Mouse (Mus musculus) cerebellum, adult 2 months (tissue): ENCODE results near the gene Nrl. TPM values are rescaled to one million over a fixed set of nuclear protein-coding genes. Genes with fewer than 3 reads are reported as not detected.

ENCODE experiments used
- DNase-seq, 2 experiments: peaks; one replicate each; pipeline ENCODE4 v3.0.0; 2021
- H3K27ac ChIP-seq: fragments of 200-500 bp; 2 replicates; pipeline ENCODE4 v1.5.1; 2012; ENCODE audit warnings: low read length, control low read depth, inconsistent platforms; ENCODE audit not compliant: insufficient read depth
- H3K27me3 ChIP-seq: fragments of 200-500 bp; 2 replicates; pipeline ENCODE4 v1.6.1; 2012; ENCODE audit warnings: inconsistent platforms, mild to moderate bottlenecking, low read length, moderate library complexity; ENCODE audit not compliant: control insufficient read depth, insufficient read depth
- H3K4me1 ChIP-seq: fragments of 200-500 bp; 2 replicates; pipeline ENCODE4 v1.6.1; 2011; ENCODE audit warnings: low read length; ENCODE audit not compliant: control insufficient read depth, insufficient read depth
- H3K4me3 ChIP-seq: fragments of 200-500 bp; replicated peaks from 2 replicates; pipeline ENCODE3; 2011; ENCODE audit warnings: mild to moderate bottlenecking, low read depth, low read length, control low read depth; ENCODE audit not compliant: insufficient read depth
- CTCF ChIP-seq: fragments of 200-500 bp; IDR thresholded peaks from 2 replicates; pipeline ENCODE4 v1.5.1; 2011; ENCODE audit warnings: low read depth, mild to moderate bottlenecking, control low read depth, low read length, moderate library complexity, borderline replicate concordance; ENCODE audit not compliant: insufficient read depth
- POLR2A ChIP-seq: fragments of 200-500 bp; IDR thresholded peaks from 2 replicates; pipeline ENCODE4 v1.6.1; 2011; ENCODE audit warnings: low read length, control low read depth, borderline replicate concordance; ENCODE audit not compliant: insufficient read depth
- WGBS: fragments of 180-500 bp; shearing (Covaris S2); methylation state at CpG from one replicate; pipeline ENCODE4 v1.1.7; 2018; 5-methylcytosine and 5-hydroxymethylcytosine counted together
- polyA plus RNA-seq: library from polyadenylated mRNA; depleted of rRNA; stranded (reverse); fragments of >200 nt; gene quantifications from 2 replicates; pipeline ENCODE4 v1.2.3, GENCODE M21; 2012

Gene Nrl
- polyA plus RNA-seq, 1 experiment: 0.56 TPM

DNA sequence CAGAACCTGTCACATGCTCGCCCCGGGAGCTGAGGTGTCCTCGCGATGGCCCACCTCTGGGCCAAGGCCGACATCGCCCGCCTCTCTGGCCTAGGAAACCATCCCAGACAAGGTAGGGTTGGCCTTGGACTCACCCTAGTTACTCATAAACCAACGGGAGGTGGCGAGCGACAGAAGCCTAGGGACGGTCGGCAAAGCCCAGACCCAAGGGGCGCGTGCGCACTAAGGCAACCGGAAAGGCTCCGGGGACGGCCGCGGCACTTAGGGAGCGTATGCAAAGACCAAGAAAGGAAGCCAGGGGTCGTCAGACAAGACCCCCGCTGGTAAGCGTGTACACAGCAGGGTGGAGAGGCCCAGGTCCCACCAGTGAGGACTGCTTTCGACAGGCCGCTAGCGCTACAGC, 35.0 kb upstream of the Nrl start, which contains the start of gene Dcaf11:
TSS of gene Dcaf11 (plus strand) at position 208 of the 403 bp plus-strand sequence.
- TF ChIP-seq CTCF (no peak; the same call in 1 of the 2 replicates), POLR2A (0 out of 2 replicates have a peak, but pooled peaks have one; percentile 49)
- H3K27me3 ChIP-seq: no peaks in the 10 kb centered on the region
- peak within 1 kb of the TSS; percentile 93 for H3K27ac ChIP-seq
- H3K4me3 ChIP-seq: peak within 1 kb of the TSS; percentile 84
- peaks cover 5% of the 10 kb centered on the region; the same call in 1 of the 2 replicates for H3K4me1 ChIP-seq
- WGBS: under 1% methylated on average over 27 of the region's 27 CpGs
- DNase-seq: peak; percentile 93 to 94

DNA sequence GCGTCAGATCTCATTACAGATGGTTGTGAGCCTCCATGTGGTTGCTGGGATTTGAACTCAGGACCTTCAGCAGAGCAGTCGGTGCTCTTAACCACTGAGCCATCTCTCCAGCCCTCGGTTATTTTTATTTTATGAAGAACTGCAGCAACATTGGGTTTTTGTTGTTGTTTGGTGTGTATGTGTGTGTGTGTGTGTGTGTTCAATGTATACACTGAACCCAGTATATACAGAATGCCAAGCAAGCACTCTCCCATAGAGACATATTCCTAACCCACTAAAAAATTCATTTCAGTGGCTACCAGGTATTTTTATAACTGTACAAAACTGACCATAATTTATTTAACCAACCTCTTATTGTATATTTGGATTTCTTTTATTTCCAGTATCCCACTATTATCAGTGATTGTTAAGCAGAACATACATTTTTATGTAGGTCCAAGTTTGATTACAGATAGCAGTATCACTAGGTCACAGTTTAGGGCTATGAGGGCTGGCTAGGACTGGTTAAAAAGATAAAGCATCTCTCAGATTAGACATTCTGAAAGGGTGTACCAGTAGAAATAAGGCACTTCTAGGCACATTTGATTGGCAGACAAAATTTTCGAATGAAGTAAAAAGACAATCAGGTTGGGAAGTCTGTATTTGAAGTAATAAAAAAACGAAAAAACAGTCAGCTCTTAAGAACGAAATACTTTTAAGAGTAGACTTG, 34.1 kb upstream of the Nrl start:
- Histone ChIP-seq H3K27me3 (no peaks in the 10 kb centered on the region), H3K4me1 (peaks cover 5% of the 10 kb centered on the region; the same call in 1 of the 2 replicates), H3K4me3 (no peak overlapping the region), H3K27ac (no peak overlapping the region)
- TF ChIP-seq CTCF: no peak
- 53% methylated on average over 6 of the region's 6 CpGs for WGBS
- no peak for DNase-seq

DNA sequence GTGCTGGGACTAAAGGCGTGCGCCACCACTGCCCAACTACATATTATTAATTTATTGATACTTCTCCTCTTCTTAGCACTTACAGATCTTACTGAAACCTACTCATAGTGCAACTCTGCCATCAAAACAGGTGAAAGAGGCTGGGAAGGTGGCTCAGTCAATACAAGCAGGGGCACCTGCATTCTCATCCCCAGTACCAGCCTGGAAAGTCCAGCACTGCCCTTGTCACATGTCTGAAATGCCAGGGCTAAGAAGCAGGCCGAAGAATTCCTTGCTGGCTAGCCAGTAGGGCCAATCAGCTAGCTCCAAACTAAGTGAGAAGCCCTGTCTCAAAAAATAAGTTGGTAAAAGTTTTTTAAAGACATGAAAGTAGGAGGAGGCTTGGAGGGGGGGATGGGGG, 32.8 kb upstream of the Nrl start:
- Histone ChIP-seq H3K4me1 (peaks cover 5% of the 10 kb centered on the region; the same call in 1 of the 2 replicates), H3K27ac (no peak overlapping the region), H3K27me3 (no peaks in the 10 kb centered on the region), H3K4me3 (no peak overlapping the region)
- no peak for DNase-seq
- no peak for TF ChIP-seq POLR2A
- TF ChIP-seq CTCF: no peak
- WGBS: 93% methylated on average over 3 of the region's 3 CpGs

DNA sequence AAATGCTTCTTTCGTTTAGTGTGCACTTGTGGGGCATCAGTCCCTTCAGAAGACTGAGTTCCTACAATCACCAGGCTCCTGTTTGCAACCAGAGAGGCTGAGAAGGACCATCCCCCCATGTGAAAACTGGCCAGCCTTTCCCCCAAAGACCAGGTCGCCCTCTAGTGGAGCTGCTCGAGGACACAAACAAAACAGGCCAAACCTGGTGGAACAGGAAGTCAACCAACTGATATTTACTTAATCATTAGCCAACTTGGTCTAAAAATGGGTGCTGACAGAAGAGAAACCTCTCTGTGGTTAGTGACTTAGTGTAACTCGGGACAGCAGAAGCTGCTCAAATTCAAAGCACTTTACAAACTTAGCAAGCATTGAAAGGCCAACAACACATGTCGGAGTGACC, 32.2 kb upstream of the Nrl start:
- Histone ChIP-seq H3K4me1 (peaks cover 4% of the 10 kb centered on the region; the same call in 1 of the 2 replicates), H3K27ac (no peak overlapping the region), H3K27me3 (no peaks in the 10 kb centered on the region)

DNA sequence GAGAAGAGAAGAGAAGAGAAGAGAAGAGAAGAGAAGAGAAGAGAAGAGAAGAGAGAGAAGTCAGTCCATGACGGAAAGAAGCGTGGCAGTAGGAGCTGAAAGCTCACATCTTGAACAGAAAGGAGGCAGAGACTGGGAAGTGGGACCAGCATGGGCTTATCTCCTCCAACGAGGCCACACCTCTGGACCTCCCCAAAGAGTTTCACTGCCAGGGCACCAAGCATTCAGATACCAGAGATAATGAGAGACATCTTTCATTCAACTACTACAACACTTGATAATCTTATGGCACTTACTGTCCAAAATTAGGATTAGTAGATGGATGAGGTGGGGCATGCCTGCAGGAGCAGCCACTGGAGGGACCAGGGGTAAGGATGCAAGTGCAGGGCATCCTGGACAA, 31.0 kb upstream of the Nrl start:
- no peak for DNase-seq
- TF ChIP-seq POLR2A (no peak), CTCF (no peak)
- no peak overlapping the region for H3K27ac ChIP-seq
- no peaks in the 10 kb centered on the region for H3K4me1 ChIP-seq
- H3K4me3 ChIP-seq: no peak overlapping the region
- no peaks in the 10 kb centered on the region for H3K27me3 ChIP-seq
- 82% methylated on average over 3 of the region's 3 CpGs for WGBS

More for the DNA sequence above, 32.2 kb upstream of the Nrl start:
- TF ChIP-seq CTCF (peak; percentile 87), POLR2A (no peak)
- peak; percentile 74 to 80 for DNase-seq
- 25% methylated on average over 5 of the region's 5 CpGs for WGBS
- no peak overlapping the region for H3K4me3 ChIP-seq

DNA sequence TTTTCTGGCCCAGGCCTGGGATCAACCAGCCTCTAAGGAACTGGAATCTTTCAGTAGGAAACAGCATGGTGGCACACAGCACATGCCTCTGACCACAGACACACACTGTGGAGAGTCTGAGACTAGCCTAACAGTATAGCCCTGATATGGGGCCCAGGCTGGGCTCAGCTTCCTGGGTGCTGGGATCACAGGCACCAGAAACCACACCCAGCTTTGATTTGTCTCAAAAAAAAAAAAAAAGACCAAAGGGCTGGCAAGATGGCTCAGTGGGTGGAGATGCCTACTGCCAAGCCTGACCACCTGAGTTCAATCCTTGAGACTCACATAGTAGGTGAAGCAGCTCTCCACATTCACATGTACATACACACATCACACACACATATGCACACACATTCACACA, 29.9 kb upstream of the Nrl start:
- TF ChIP-seq POLR2A: no peak
- TF ChIP-seq CTCF: no peak
- peaks cover 4% of the 10 kb centered on the region; the same call in 1 of the 2 replicates for H3K4me1 ChIP-seq
- H3K27me3 ChIP-seq: no peaks in the 10 kb centered on the region
- H3K4me3 ChIP-seq: no peak overlapping the region
- DNase-seq: no peak
- H3K27ac ChIP-seq: no peak overlapping the region

DNA sequence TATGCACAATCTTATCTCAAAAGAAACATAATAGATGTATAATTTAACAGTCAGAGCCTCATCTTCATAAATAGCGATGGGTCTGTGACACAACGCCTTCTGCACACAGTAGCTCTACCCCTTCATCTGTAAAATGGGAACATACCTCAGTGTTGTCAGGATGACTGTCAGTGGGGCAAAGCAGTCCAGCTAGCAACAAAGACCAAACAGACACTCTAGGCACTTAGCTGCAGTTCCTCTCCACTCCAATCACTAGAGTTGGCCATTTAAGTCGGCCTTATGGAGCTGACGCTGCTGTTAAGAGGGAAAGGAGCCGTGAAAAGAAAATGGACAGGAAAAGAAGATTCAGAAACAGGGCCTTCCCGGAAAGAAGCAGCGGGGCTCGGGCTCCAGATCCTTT, 27.0 kb upstream of the Nrl start:
- Histone ChIP-seq H3K27me3 (no peaks in the 10 kb centered on the region), H3K27ac (no peak overlapping the region), H3K4me3 (no peak overlapping the region), H3K4me1 (peaks cover 4% of the 10 kb centered on the region; the same call in 1 of the 2 replicates)
- 88% methylated on average over 8 of the region's 8 CpGs for WGBS
- DNase-seq: no peak
- TF ChIP-seq POLR2A: no peak
- TF ChIP-seq CTCF: no peak

DNA sequence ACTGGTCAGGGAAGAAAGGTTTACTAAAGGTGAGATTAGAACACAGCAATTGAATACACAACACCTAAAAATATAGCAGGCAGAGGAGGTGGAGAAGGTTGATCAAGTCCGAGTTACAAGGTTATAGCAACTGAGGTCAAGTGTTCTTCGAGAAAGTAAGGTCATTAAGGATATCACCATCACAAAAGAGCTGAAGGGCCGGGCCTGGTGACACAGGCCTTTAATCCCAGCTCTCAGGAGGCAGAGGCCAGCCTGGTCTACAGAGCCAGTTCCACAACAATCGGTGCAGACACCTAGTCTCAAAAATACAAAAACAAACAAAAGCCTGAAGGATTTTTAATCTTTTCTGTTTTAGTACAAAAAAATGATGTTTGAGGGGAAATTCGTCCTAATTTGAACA, 26.6 kb upstream of the Nrl start:
- H3K4me3 ChIP-seq: no peak overlapping the region
- H3K27me3 ChIP-seq: no peaks in the 10 kb centered on the region
- no peak overlapping the region for H3K27ac ChIP-seq
- 85% methylated on average over 5 of the region's 5 CpGs for WGBS
- H3K4me1 ChIP-seq: peaks cover 4% of the 10 kb centered on the region; the same call in 1 of the 2 replicates
- TF ChIP-seq CTCF (no peak), POLR2A (no peak)
- no peak for DNase-seq
